Mouse (Mus musculus): Measurements from ENCODE around the gene Gria3. TPM values are rescaled to one million over a fixed set of nuclear protein-coding genes. Genes with fewer than 3 reads are reported as not detected.

The Gria3 gene
- polyA plus RNA-seq, 1 experiment from 2014 or later: 7.4 TPM

DNA sequence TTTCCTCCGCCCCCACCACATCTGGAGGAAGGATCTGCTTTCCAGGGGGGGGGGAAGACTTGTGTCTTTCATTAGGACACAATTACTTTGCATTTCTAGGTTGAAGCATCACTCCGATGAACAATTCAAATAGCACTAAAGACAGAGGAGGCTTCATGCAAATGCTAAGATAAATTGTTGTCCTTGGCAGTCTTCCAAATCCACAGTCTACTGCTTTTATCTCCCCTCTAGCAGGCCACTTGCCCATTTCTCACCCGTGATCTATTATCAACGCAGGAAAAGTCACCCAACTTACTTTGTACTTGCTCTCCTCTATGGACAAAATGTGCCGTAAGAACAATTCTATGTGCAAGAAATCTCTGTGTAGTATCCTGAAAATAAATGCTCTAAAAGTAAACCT is 178.1 kb downstream of the Gria3 start:
- Histone ChIP-seq H3K9ac (no peak overlapping the region), H3K27ac (no peak overlapping the region), H3K9me3 (no peaks in the 10 kb centered on the region), H3K36me3 (no peaks in the 10 kb centered on the region), H3K4me3 (no peak overlapping the region), H3K4me2 (replicated peaks) (no peak overlapping the region), H3K27me3 (no peaks in the 10 kb centered on the region), H3K4me1 (no peaks in the 10 kb centered on the region)
- 70% methylated on average over 5 of the region's 5 CpGs for WGBS
- no peak for ATAC-seq (ENCODE audit: insufficient number of reproducible peaks, insufficient read depth, low FRiP score, low TSS enrichment)

DNA sequence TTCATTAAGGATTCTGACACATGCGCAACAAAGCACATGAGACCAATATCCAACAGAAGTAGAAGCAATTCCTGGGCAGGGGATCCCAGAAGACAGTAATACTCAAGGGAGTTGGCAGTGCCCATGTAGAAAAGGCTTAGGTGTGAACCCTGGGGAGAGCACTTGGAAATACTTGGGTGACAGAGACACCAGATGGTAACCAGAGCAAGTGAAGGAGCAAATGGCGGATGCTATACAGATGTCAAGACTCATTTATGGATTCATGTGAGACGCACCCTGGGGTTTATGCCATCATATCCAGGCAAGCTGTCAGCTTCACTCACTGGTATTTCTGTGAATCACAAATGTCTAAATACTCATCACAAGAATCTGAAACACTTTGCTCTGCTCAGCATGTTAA is 187.0 kb downstream of the Gria3 start:
- 92% methylated on average over 3 of the region's 3 CpGs for WGBS
- Histone ChIP-seq H3K9ac (no peak overlapping the region), H3K4me2 (replicated peaks) (no peak overlapping the region), H3K4me1 (no peaks in the 10 kb centered on the region), H3K27ac (no peak overlapping the region), H3K36me3 (no peaks in the 10 kb centered on the region), H3K27me3 (no peaks in the 10 kb centered on the region), H3K4me3 (no peak overlapping the region), H3K9me3 (no peaks in the 10 kb centered on the region)
- no peak for ATAC-seq (ENCODE audit: insufficient number of reproducible peaks, insufficient read depth, low FRiP score, low TSS enrichment)

DNA sequence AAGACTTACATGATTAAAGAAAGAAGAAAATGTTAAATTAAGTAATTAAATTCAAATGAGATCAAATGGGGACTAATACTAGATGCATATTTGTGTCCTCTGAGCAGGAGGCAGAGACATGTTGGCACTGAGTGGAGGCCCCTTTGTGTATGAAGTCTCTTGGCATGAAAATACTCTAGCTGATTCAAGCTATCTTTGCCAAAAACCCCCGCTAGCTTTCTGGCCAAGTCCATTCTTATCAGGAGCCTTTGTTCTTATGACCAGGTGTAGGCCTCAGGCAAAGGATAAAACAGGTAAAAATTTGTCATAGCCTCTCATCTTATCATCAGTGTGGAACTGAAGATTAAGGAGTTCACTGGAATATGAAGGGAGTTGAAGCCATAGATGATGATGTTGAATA is 206.5 kb downstream of the Gria3 start:
- Histone ChIP-seq H3K4me1 (no peaks in the 10 kb centered on the region), H3K36me3 (no peaks in the 10 kb centered on the region), H3K4me2 (replicated peaks) (no peak overlapping the region), H3K9ac (no peak overlapping the region), H3K9me3 (no peaks in the 10 kb centered on the region), H3K4me3 (no peak overlapping the region), H3K27me3 (no peaks in the 10 kb centered on the region), H3K27ac (no peak overlapping the region)
- no peak for ATAC-seq (ENCODE audit: insufficient number of reproducible peaks, insufficient read depth, low FRiP score, low TSS enrichment)
- WGBS: 96% methylated on average over 1 of the region's 1 CpGs

DNA sequence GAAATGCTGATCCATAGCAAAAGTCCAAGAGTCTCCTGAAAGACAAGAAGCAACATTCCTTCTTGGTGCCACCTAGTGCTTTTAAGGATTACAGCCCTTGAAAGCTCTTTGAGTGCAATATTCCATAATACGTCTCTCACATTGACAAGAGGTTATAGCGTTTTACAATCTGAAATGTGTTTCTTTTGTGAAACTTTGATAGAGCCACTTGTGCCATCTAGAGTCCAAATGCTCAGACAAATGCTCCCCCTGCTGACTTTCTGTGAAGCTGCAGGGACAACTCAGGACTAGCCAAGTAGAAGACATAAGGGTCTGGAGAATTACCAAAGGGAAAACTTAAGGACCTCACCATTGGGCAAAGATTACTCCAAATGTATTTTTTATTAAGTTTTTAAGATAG is 214.3 kb downstream of the Gria3 start:
- ATAC-seq (ENCODE audit: insufficient number of reproducible peaks, insufficient read depth, low FRiP score, low TSS enrichment): no peak
- Histone ChIP-seq H3K27ac (no peak overlapping the region), H3K36me3 (no peaks in the 10 kb centered on the region), H3K4me1 (no peaks in the 10 kb centered on the region), H3K4me2 (replicated peaks) (no peak overlapping the region), H3K9me3 (no peaks in the 10 kb centered on the region), H3K9ac (no peak overlapping the region), H3K4me3 (no peak overlapping the region), H3K27me3 (no peaks in the 10 kb centered on the region)
- 43% methylated on average over 2 of the region's 2 CpGs for WGBS

DNA sequence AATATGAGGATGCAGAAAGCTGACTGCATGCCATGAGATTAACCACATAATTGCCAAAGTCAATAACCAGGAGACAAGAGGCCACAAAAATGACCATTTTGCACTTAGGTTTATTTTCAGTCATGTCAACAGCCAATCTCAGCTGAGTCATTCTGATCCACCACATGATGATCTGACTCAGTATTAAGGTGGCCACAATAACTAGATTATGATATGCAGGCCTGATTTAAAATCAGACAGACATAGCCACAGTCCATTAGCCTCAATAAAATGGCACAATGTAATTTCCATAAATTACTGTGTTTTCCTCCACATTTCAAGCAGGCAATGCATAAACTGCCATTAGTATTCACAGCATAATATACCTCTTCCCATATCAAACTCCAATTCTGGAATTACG is 216.3 kb downstream of the Gria3 start:
- no peak overlapping the region for H3K4me2 ChIP-seq (replicated peaks)
- no peak overlapping the region for H3K4me3 ChIP-seq
- H3K9ac ChIP-seq: no peak overlapping the region
- H3K27me3 ChIP-seq: no peaks in the 10 kb centered on the region
- ATAC-seq (ENCODE audit: insufficient number of reproducible peaks, insufficient read depth, low FRiP score, low TSS enrichment): no peak
- H3K27ac ChIP-seq: no peak overlapping the region
- no peaks in the 10 kb centered on the region for H3K9me3 ChIP-seq
- H3K4me1 ChIP-seq: no peaks in the 10 kb centered on the region
- H3K36me3 ChIP-seq: no peaks in the 10 kb centered on the region
- WGBS: 85% methylated on average over 1 of the region's 1 CpGs

DNA sequence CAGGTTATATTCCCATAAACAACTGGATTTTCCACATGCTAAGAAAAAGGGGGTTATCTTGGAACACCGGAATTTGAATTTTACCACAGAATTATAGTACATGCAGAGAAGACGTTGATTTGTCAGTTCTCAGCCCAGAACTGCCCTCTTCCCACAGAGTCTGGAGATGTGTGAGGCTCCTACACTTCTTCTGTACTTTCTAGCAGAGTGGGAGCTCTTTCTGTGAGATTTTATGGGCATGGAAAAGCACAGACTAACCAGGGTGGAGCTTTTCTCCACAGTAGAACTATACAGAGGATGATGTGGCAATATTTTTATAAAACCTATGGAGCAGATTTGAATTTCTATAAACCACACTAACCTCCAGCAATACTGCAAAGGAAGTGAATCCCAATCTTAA is 217.7 kb downstream of the Gria3 start:
- Histone ChIP-seq H3K4me1 (no peaks in the 10 kb centered on the region), H3K36me3 (no peaks in the 10 kb centered on the region), H3K9ac (no peak overlapping the region), H3K4me2 (replicated peaks) (no peak overlapping the region), H3K27me3 (no peaks in the 10 kb centered on the region), H3K4me3 (no peak overlapping the region), H3K27ac (no peak overlapping the region), H3K9me3 (no peaks in the 10 kb centered on the region)
- 84% methylated on average over 2 of the region's 2 CpGs for WGBS
- ATAC-seq (ENCODE audit: insufficient number of reproducible peaks, insufficient read depth, low FRiP score, low TSS enrichment): no peak

DNA sequence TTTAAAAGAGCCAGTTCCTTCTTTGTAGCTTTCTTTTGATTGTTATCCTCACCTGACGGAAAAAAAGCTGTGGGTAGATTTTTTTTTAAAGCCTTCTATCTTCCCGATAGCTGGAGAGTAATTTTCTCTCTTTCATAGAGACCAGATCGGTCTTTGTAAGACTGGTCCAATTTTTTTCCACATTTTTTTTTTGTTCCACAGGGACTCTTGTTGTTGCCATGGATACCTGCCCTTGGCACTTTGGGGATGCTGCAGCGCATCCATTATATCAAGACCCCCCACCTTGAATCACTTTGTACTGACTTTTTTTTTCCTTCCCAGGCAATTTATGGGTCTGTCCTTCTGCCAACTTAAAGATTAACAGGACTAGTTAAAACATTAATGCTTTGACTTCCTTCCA is 232.9 kb downstream of the Gria3 start:
- ATAC-seq (ENCODE audit: insufficient number of reproducible peaks, insufficient read depth, low FRiP score, low TSS enrichment): no peak
- no peaks in the 10 kb centered on the region for H3K36me3 ChIP-seq
- H3K27me3 ChIP-seq: no peaks in the 10 kb centered on the region
- 65% methylated on average over 4 of the region's 4 CpGs for WGBS
- no peaks in the 10 kb centered on the region for H3K4me1 ChIP-seq
- H3K27ac ChIP-seq: no peak overlapping the region
- H3K9ac ChIP-seq: no peak overlapping the region
- H3K4me2 ChIP-seq (replicated peaks): no peak overlapping the region
- H3K4me3 ChIP-seq: no peak overlapping the region
- no peaks in the 10 kb centered on the region for H3K9me3 ChIP-seq

DNA sequence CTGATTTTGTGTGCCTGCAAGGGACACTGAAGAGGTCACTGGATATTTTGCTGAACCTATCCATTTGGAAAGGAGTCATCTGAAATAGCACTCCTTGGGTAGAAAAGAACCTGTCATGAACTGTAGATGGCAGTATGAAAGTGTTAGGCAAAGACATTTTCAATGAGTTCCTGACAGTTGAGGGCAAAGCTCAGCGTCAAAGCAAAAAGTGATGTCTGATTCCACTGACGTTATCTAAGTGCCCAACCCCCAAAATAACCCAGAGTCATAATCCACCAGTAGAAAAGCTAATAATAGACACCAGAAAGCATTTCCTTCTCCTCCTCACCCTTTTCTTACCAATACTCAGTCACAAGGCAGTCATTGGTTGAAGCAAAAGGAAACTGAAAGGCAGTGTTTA is 244.3 kb downstream of the Gria3 start:
- Histone ChIP-seq H3K4me3 (no peak overlapping the region), H3K4me2 (replicated peaks) (no peak overlapping the region), H3K9me3 (no peaks in the 10 kb centered on the region), H3K27ac (no peak overlapping the region), H3K27me3 (no peaks in the 10 kb centered on the region), H3K36me3 (no peaks in the 10 kb centered on the region), H3K4me1 (no peaks in the 10 kb centered on the region), H3K9ac (no peak overlapping the region)
- WGBS: 36% methylated on average over 2 of the region's 2 CpGs
- ATAC-seq (ENCODE audit: insufficient number of reproducible peaks, insufficient read depth, low FRiP score, low TSS enrichment): no peak

DNA sequence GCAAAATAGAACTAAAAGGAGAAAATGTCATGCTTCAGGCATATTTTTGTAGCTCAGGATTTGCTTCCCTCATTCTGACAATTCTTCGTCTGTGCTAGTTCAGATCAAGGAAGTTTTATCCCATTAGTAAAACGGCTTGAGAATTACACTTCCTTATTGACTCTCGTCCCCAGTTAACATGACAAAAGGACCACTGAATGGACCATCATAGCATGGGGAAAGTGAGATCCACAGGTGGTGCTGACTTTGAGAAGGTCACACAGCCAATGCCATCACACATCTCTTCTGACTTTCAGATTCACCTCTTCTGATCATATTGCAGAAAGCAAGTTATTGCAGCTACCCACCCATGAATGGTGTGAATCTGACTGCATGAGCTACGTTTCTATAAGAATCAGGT is 257.1 kb downstream of the Gria3 start:
- Histone ChIP-seq H3K4me3 (no peak overlapping the region), H3K9ac (no peak overlapping the region), H3K27ac (no peak overlapping the region), H3K9me3 (no peaks in the 10 kb centered on the region), H3K27me3 (no peaks in the 10 kb centered on the region), H3K4me1 (no peaks in the 10 kb centered on the region), H3K36me3 (no peaks in the 10 kb centered on the region), H3K4me2 (replicated peaks) (no peak overlapping the region)
- ATAC-seq (ENCODE audit: insufficient number of reproducible peaks, insufficient read depth, low FRiP score, low TSS enrichment): no peak
- WGBS: 60% methylated on average over 4 of the region's 4 CpGs

DNA sequence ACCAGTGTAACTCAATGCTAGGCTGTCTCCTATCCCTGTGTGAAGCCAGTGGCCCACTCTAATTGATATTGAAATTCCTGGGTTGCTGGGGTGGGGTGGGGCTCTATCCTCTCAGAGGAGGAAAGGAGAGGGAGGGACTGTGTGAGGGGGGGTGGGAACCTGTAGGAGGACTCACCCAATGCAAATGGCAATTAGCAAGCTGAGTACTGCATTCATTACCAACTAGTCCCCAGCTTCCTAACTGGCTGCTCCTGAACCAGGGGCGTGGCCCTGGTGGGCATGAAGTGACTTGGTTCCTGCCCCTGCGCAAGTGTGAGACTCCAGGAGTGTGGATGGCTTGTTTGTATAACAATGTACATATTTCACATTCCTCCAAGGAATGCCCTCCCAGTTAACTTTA is 288.2 kb downstream of the Gria3 start:
- Histone ChIP-seq H3K27ac (no peak overlapping the region), H3K36me3 (no peaks in the 10 kb centered on the region), H3K27me3 (no peaks in the 10 kb centered on the region), H3K9ac (no peak overlapping the region), H3K4me3 (no peak overlapping the region), H3K9me3 (no peaks in the 10 kb centered on the region), H3K4me2 (replicated peaks) (no peak overlapping the region), H3K4me1 (no peaks in the 10 kb centered on the region)
- no peak for ATAC-seq (ENCODE audit: insufficient number of reproducible peaks, insufficient read depth, low FRiP score, low TSS enrichment)
- 41% methylated on average over 2 of the region's 2 CpGs for WGBS

DNA sequence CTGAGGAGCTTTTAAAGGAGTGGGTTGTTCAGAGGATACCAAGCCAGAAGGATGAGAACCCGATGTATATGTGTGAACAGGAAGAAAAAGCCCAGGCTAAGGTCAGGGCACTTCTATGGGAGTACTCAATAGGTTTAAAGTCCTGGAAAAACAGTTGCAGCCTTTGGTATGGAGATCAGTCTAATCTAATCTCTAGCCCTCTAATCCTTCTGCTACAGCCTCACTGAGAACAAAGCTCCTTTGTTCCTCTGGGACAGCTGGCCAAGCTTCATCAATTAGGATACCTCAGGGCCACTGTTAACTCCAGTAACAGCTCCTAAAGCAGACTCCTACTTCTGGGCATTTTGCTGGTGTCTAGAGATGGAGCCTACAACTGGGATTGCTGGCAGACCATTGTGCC is 291.4 kb downstream of the Gria3 start:
- 19% methylated on average over 1 of the region's 1 CpGs for WGBS
- no peaks in the 10 kb centered on the region for H3K27me3 ChIP-seq
- no peak overlapping the region for H3K4me3 ChIP-seq
- H3K9me3 ChIP-seq: no peaks in the 10 kb centered on the region
- no peaks in the 10 kb centered on the region for H3K36me3 ChIP-seq
- no peak for ATAC-seq (ENCODE audit: insufficient number of reproducible peaks, insufficient read depth, low FRiP score, low TSS enrichment)
- no peak overlapping the region for H3K9ac ChIP-seq
- no peaks in the 10 kb centered on the region for H3K4me1 ChIP-seq
- H3K4me2 ChIP-seq (replicated peaks): no peak overlapping the region
- no peak overlapping the region for H3K27ac ChIP-seq
